Mouse (Mus musculus): Measurements from ENCODE around the gene Idnk.

GRCm38 (mm10) chr13:58124989-58125388 lies 32.5 kb upstream of the Idnk start:
- TF ChIP-seq CTCF (IDR thresholded peaks at IDR 0.05; ENCODE audit: low read depth) (no peak), EP300 (IDR thresholded peaks at IDR 0.05; ENCODE audit: low read depth) (no peak)
